15 mouse cellular contexts compared by ENCODE assay signal in genomic region chr8:47663201-47663600, GRCm38 (mm10). TPM values are rescaled to one million over a fixed set of nuclear protein-coding genes. Genes with fewer than 3 reads are reported as not detected.
DNase-seq lines count a peak whose midpoint lies in the region.
"Had no signal": no experiment of that assay in that cellular context is flagged by ENCODE, and none has a peak within 500 bp of the region (broad histone marks: within the 10 kb centered on the region; RNA-seq: fewer than 3 reads in every experiment).

No protein-coding gene starts in this region.

- DNase-seq in heart, adult 11 months = peak; percentile 31
- DNase-seq in heart, adult 18-20 months = no peak
- peak; percentile 7 for DNase-seq in testis, postnatal 10 days (ENCODE audit: low spot score)
- DNase-seq in testis, postnatal 14 days (ENCODE audit: low spot score) = no peak
- DNase-seq in lung, postnatal 10 days = peak; percentile 9
- DNase-seq in thymus, postnatal 14 days = no peak
- no peak for DNase-seq in gastrocnemius, adult 18-20 months (ENCODE audit: low spot score)
- no peak for DNase-seq in heart, adult 8-10 months (ENCODE audit: low spot score)
- DNase-seq: adrenal gland, postnatal 10 days; cerebellum, postnatal 10 days; heart, postnatal 14 days; layer of hippocampus, adult 9-11 months; left cerebral cortex, postnatal 4 days; liver; thymus, adult 2 months had no signal

RNA-seq across cellular contexts. Expression of gene Ing2, which starts 12.2 kb away (rescaled TPM):
- 1 to 10 TPM; 3.8 to 4.1 TPM for total RNA-seq in heart, adult 18-20 months (2021)
- 10 to 100 TPM; 17.9 to 18.6 TPM for total RNA-seq in gastrocnemius, adult 18-20 months (2021)
- total RNA-seq in heart, adult 8-10 months (2022) = 1 to 10 TPM; 5.4 to 6.7 (median 5.5) TPM

RNA-seq across cellular contexts. Expression of gene Cdkn2aip, which starts 50.5 kb away (rescaled TPM):
- total RNA-seq in heart, adult 18-20 months (2021) = 1 to 10 TPM; 9.0 to 9.1 TPM
- total RNA-seq in gastrocnemius, adult 18-20 months (2021) = 1 to 10 TPM; 5.0 to 5.7 TPM
- 1 to 10 TPM; 7.8 to 8.7 (median 8.6) TPM for total RNA-seq in heart, adult 8-10 months (2022)

Comparison
In these comparisons a context has a peak if more than half of its experiments do, and no peak if none do; other contexts are left out.
1. DNase-seq: peak in heart, adult 11 months (single experiment), testis, postnatal 10 days (single experiment) and lung, postnatal 10 days (single experiment); none in heart, adult 18-20 months (0 of 2), testis, postnatal 14 days (single experiment), thymus, postnatal 14 days (single experiment), gastrocnemius, adult 18-20 months (single experiment) and heart, adult 8-10 months (single experiment).